Mouse (Mus musculus): ENCODE measurements around the gene Pkn2. TPM values are rescaled to one million over a fixed set of nuclear protein-coding genes. Genes with fewer than 3 reads are reported as not detected.

The Pkn2 gene
- total and polyA plus RNA-seq, 3 experiments, result 6.6 to 40.6 (median 38.3) TPM

DNA sequence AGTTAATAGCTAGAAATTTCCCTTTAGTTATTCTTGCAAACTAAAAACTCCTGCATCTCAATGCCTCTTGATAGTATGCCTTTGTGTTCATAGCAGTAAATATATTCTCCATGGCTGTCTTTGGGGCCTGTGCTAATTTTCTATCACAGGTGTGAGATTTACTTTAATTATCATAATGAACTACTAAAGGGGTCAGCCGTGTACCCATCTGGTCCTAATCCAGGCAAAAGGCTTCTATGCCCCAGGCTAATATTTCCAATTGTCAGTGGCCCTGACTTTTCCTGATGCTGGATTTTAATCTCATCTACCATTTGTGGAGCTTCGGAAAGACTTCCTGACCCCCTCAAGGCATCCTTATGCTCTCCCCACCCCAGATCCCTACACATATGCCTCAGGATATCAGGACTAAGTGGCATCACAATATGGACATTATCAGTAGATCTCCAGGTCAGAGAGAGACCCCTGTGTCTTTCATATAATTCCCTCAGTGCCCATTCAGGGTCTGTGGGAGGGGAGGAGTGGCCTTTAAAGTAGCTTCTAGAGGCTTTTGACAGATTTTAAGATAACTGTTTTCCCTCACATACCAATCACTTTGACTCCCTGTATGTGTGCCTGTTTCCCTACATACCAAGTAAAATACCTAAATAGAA is 95.3 kb downstream of the Pkn2 start:
- Histone ChIP-seq H3K4me3 (no peak overlapping the region), H3K27ac (no peak overlapping the region), H3K27me3 (ENCODE audit: control insufficient read depth, insufficient read depth, low read length) (no peaks in the 10 kb centered on the region), H3K4me1 (ENCODE audit: control insufficient read depth, insufficient read depth, low read length) (no peaks in the 10 kb centered on the region), H3K9ac (ENCODE audit: low read depth, low read length) (no peak overlapping the region), H3K36me3 (ENCODE audit: control insufficient read depth, insufficient read depth, low read length) (no peaks in the 10 kb centered on the region), H3K79me2 (replicated peaks; ENCODE audit: control insufficient read depth, insufficient read depth, low read length) (no peaks in the 10 kb centered on the region)
- WGBS, result 76% methylated on average over 2 of the region's 2 CpGs
- intact Hi-C loops (cut with DNase I), result no loop called here
- TF ChIP-seq EP300 (IDR thresholded peaks at IDR 0.05; ENCODE audit: insufficient read depth, low read depth, low read length) (no peak), CTCF (IDR thresholded peaks at IDR 0.05) (no peak), POLR2A (IDR thresholded peaks at IDR 0.05; ENCODE audit: insufficient read depth, low read depth, low read length) (no peak)
- DNase-seq, result no peak

DNA sequence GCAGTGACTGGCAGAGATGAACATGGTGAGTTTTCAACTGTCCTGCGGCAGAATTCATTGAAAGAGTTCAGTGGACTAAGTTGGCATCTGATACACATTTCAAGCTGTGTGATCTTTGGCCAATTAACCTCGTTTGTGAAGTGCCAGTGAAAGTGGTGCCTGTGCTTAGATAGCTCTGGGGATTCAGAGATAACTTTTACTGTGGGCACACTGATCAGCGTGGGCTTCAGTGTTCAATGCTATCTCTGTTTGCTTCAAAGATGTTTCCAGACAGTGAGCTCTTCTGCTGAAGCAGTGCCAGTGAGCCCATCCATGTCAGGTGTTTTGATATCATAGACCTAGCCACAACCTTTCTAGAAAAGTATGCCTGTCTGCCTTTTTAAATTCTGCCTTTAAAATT is 104.6 kb downstream of the Pkn2 start:
- intact Hi-C loops (cut with DNase I), result no loop called here

DNA sequence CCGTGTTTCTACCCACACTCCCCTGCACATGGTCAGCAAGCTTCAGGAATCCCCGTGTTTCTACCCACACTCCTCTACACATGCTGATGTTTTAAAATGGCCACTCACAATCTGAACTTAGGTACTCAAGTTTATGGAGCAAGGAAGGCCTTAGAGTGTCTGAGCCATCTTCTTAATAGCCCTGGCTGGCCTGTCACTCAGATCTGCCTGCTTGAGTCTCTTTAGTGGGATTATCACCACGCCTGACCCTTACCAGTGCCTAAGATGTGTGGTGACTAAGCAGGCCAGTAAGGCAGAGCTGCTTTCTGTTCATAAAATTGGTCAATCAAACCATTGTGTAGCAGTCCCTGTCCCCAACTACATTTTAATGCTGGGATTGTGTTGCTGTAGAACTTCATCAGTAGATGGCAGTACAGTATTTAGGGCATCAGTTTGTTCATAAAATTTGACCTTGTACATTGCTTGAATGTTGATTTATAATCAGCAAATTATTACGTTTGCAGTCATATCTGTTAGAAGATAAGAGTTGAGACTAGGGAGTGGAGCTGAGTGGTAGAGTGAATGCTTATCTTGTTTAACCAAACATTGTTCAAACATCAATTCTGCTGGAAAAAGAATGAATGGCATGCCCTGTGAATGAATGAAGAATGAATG is 108.1 kb downstream of the Pkn2 start:
- DNase-seq, result no peak
- Histone ChIP-seq H3K4me1 (ENCODE audit: control insufficient read depth, insufficient read depth, low read length) (peaks cover 1% of the 10 kb centered on the region), H3K4me3 (no peak overlapping the region), H3K79me2 (replicated peaks; ENCODE audit: control insufficient read depth, insufficient read depth, low read length) (peaks cover 4% of the 10 kb centered on the region), H3K27me3 (ENCODE audit: control insufficient read depth, insufficient read depth, low read length) (no peaks in the 10 kb centered on the region), H3K9ac (ENCODE audit: low read depth, low read length) (no peak overlapping the region), H3K36me3 (ENCODE audit: control insufficient read depth, insufficient read depth, low read length) (peaks cover 4% of the 10 kb centered on the region), H3K27ac (no peak overlapping the region)
- TF ChIP-seq EP300 (IDR thresholded peaks at IDR 0.05; ENCODE audit: insufficient read depth, low read depth, low read length) (no peak), CTCF (IDR thresholded peaks at IDR 0.05) (peak; percentile 66)
- intact Hi-C loops (cut with DNase I), result loop anchor here (5.0 kb wide), 1 partner anchor 154 kb away; no protein-coding TSS in a partner anchor
- 55% methylated on average over 4 of the region's 4 CpGs for WGBS

More for the DNA sequence above, 104.6 kb downstream of the Pkn2 start:
- DNase-seq, result no peak
- Histone ChIP-seq H3K4me1 (ENCODE audit: control insufficient read depth, insufficient read depth, low read length) (no peaks in the 10 kb centered on the region; the same call in 1 of the 2 replicates), H3K4me3 (no peak overlapping the region), H3K27ac (no peak overlapping the region), H3K36me3 (ENCODE audit: control insufficient read depth, insufficient read depth, low read length) (peaks cover 3% of the 10 kb centered on the region; the same call in 1 of the 2 replicates), H3K9ac (ENCODE audit: low read depth, low read length) (no peak overlapping the region), H3K27me3 (ENCODE audit: control insufficient read depth, insufficient read depth, low read length) (no peaks in the 10 kb centered on the region), H3K79me2 (replicated peaks; ENCODE audit: control insufficient read depth, insufficient read depth, low read length) (peaks cover 3% of the 10 kb centered on the region)
- TF ChIP-seq EP300 (IDR thresholded peaks at IDR 0.05; ENCODE audit: insufficient read depth, low read depth, low read length), result no peak
- no peak for TF ChIP-seq POLR2A (IDR thresholded peaks at IDR 0.05; ENCODE audit: insufficient read depth, low read depth, low read length)
- no peak for TF ChIP-seq CTCF (IDR thresholded peaks at IDR 0.05)
- WGBS, result 49% methylated on average over 3 of the region's 3 CpGs

DNA sequence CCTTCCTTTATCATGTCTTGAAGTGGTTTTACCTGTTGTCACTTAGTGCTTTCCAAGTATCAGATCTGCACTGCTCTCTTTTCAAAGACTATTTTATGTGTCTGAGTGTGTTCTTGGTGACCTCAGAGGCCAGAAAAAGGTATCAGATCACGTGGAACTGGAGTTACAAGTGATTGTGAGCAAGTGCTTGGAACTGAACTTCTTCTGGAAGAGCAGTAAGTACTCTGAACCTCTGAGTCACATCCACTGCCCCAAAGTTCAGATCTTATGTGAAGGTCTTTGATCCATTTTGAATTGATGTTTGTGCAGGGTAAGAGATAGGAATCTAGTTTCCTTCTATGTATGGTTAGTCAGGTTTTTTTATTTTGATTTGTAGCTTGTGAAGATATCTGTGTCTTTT is 111.3 kb downstream of the Pkn2 start:
- TF ChIP-seq EP300 (IDR thresholded peaks at IDR 0.05; ENCODE audit: insufficient read depth, low read depth, low read length) (no peak), CTCF (IDR thresholded peaks at IDR 0.05) (no peak), POLR2A (IDR thresholded peaks at IDR 0.05; ENCODE audit: insufficient read depth, low read depth, low read length) (no peak)
- no peak overlapping the region for H3K9ac ChIP-seq (ENCODE audit: low read depth, low read length)
- intact Hi-C loops (cut with DNase I), result loop anchor here (5.0 kb wide), 1 partner anchor 157 kb away; no protein-coding TSS in a partner anchor
- H3K4me1 ChIP-seq (ENCODE audit: control insufficient read depth, insufficient read depth, low read length), result peaks cover 8% of the 10 kb centered on the region
- H3K27ac ChIP-seq, result no peak overlapping the region
- peaks cover 6% of the 10 kb centered on the region for H3K36me3 ChIP-seq (ENCODE audit: control insufficient read depth, insufficient read depth, low read length)
- peaks cover 8% of the 10 kb centered on the region for H3K79me2 ChIP-seq (replicated peaks; ENCODE audit: control insufficient read depth, insufficient read depth, low read length)
- H3K27me3 ChIP-seq (ENCODE audit: control insufficient read depth, insufficient read depth, low read length), result no peaks in the 10 kb centered on the region
- H3K4me3 ChIP-seq, result no peak overlapping the region
- WGBS, result 16% methylated on average over 1 of the region's 1 CpGs
- DNase-seq, result no peak

DNA sequence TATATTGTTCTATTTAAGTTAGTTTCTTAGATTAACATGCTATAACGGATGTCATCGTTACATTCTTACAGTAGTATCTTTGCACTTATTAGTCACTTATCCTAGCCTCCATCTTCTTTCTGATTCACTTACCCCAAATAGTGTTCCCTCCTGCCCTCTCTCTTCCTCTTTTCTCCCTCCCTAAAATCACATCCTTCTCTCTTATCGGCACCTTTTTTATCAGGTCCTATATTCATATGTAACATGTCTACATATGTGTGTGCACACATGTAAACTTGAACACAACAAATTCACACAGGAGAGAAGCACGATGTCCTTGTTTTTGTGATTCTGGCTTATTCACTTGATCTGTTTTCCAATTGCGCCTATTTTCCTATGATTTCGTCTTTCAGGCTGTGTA is 113.3 kb downstream of the Pkn2 start:
- Histone ChIP-seq H3K36me3 (ENCODE audit: control insufficient read depth, insufficient read depth, low read length) (peaks cover 9% of the 10 kb centered on the region), H3K27ac (no peak overlapping the region), H3K27me3 (ENCODE audit: control insufficient read depth, insufficient read depth, low read length) (no peaks in the 10 kb centered on the region), H3K79me2 (replicated peaks; ENCODE audit: control insufficient read depth, insufficient read depth, low read length) (peaks cover 9% of the 10 kb centered on the region), H3K4me1 (ENCODE audit: control insufficient read depth, insufficient read depth, low read length) (peaks cover 8% of the 10 kb centered on the region), H3K9ac (ENCODE audit: low read depth, low read length) (no peak overlapping the region), H3K4me3 (no peak overlapping the region)
- no peak for DNase-seq
- TF ChIP-seq POLR2A (IDR thresholded peaks at IDR 0.05; ENCODE audit: insufficient read depth, low read depth, low read length) (no peak), EP300 (IDR thresholded peaks at IDR 0.05; ENCODE audit: insufficient read depth, low read depth, low read length) (no peak), CTCF (IDR thresholded peaks at IDR 0.05) (no peak)
- 94% methylated on average over 6 of the region's 6 CpGs for WGBS
- intact Hi-C loops (cut with DNase I), result loop anchor here (10.0 kb wide), 1 partner anchor 1436 kb away; the partner anchor contains the start of gene Lmo4

DNA sequence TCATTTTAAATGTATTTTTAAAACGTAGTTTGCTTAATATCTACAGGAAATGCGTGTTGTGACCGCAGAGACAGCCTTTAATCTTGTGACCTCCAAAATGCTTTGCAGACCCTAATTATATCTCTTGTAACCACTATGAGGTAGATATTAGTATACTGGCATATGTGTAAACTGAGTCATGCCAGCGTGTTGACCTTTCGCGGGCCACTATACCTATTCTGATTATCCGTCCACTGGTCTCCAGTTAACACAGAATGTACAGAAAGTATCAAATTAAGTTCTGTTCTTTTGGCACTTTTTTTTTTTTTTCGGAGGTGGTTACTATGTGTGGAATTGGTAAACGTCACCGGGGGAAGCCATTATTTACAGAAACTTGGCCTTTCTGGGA is 116.0 kb downstream of the Pkn2 start:
- Histone ChIP-seq H3K9ac (ENCODE audit: low read depth, low read length) (peak overlapping the region; percentile 38; the same call in 1 of the 2 replicates), H3K4me1 (ENCODE audit: control insufficient read depth, insufficient read depth, low read length) (peaks cover 8% of the 10 kb centered on the region), H3K79me2 (replicated peaks; ENCODE audit: control insufficient read depth, insufficient read depth, low read length) (peaks cover 6% of the 10 kb centered on the region), H3K36me3 (ENCODE audit: control insufficient read depth, insufficient read depth, low read length) (peaks cover 9% of the 10 kb centered on the region), H3K27ac (peak overlapping the region; percentile 92), H3K27me3 (ENCODE audit: control insufficient read depth, insufficient read depth, low read length) (no peaks in the 10 kb centered on the region), H3K4me3 (peak overlapping the region; percentile 96)
- intact Hi-C loops (cut with DNase I), result loop anchor here (1.0 to 10.0 kb wide), 2 partner anchors 117 to 1439 kb away; partner anchors contain the start of genes Lmo4 and Pkn2
- no peak for TF ChIP-seq CTCF (IDR thresholded peaks at IDR 0.05)
- no peak for TF ChIP-seq EP300 (IDR thresholded peaks at IDR 0.05; ENCODE audit: insufficient read depth, low read depth, low read length)
- no peak for TF ChIP-seq POLR2A (IDR thresholded peaks at IDR 0.05; ENCODE audit: insufficient read depth, low read depth, low read length)
- WGBS, result 8% methylated on average over 10 of the region's 10 CpGs
- DNase-seq, result no peak
